Mouse (Mus musculus): ENCODE measurements at regions not wholly inside any gene's neighbourhood (a gene's known extent, or its start where the extent isn't known, plus 50 kb on each side); places are given as distances from the start of the nearest gene placed in this dataset.

GRCm38 (mm10) chr19:23044510-23045464 lies 96.2 kb upstream of the Klf9 start:
- no peaks in the 10 kb centered on the region for H3K4me1 ChIP-seq
- H3K36me3 ChIP-seq (replicated peaks) = no peaks in the 10 kb centered on the region
- H3K27ac ChIP-seq (replicated peaks) = no peak overlapping the region
- 73% methylated on average over 16 of the region's 16 CpGs for WGBS
- DNase-seq (ENCODE audit: low spot score) = no peak
- no peaks in the 10 kb centered on the region for H3K9me3 ChIP-seq
- no peak overlapping the region for H3K4me3 ChIP-seq
- no peaks in the 10 kb centered on the region for H3K27me3 ChIP-seq (replicated peaks; ENCODE audit: low read depth, poor library complexity, severe bottlenecking)

- H3K36me3 ChIP-seq (replicated peaks) = no peaks in the 10 kb centered on the region
- H3K4me1 ChIP-seq = peaks cover 3% of the 10 kb centered on the region; the same call in 1 of the 2 replicates
- no peak for DNase-seq (ENCODE audit: low spot score)
- H3K4me3 ChIP-seq = no peak overlapping the region
- no peaks in the 10 kb centered on the region for H3K9me3 ChIP-seq
- WGBS = 93% methylated on average over 4 of the region's 4 CpGs
- no peak overlapping the region for H3K27ac ChIP-seq (replicated peaks)
- no peaks in the 10 kb centered on the region for H3K27me3 ChIP-seq (replicated peaks; ENCODE audit: low read depth, poor library complexity, severe bottlenecking)
Observed at GRCm38 (mm10) chr19:23051456-23051855, 89.6 kb upstream of the Klf9 start.

- Histone ChIP-seq H3K36me3 (replicated peaks) (no peaks in the 10 kb centered on the region), H3K9me3 (no peaks in the 10 kb centered on the region), H3K4me1 (peaks cover 26% of the 10 kb centered on the region), H3K27me3 (replicated peaks; ENCODE audit: low read depth, poor library complexity, severe bottlenecking) (no peaks in the 10 kb centered on the region; the same call in 1 of the 2 replicates), H3K27ac (replicated peaks) (no peak overlapping the region), H3K4me3 (no peak overlapping the region)
- 79% methylated on average over 4 of the region's 4 CpGs for WGBS
- no peak for DNase-seq (ENCODE audit: low spot score)
Observed at GRCm38 (mm10) chr19:23054440-23054839, 86.6 kb upstream of the Klf9 start.

- DNase-seq (ENCODE audit: low spot score) = peak; percentile 9
- Histone ChIP-seq H3K4me1 (peaks cover 26% of the 10 kb centered on the region), H3K4me3 (peak overlapping the region; percentile 57), H3K36me3 (replicated peaks) (no peaks in the 10 kb centered on the region), H3K27ac (replicated peaks) (peak overlapping the region; percentile 87; the same call in 1 of the 2 replicates), H3K9me3 (no peaks in the 10 kb centered on the region), H3K27me3 (replicated peaks; ENCODE audit: low read depth, poor library complexity, severe bottlenecking) (no peaks in the 10 kb centered on the region; the same call in 1 of the 2 replicates)
- 64% methylated on average over 5 of the region's 5 CpGs for WGBS
Observed at GRCm38 (mm10) chr19:23055916-23056805, 84.9 kb upstream of the Klf9 start.

- Histone ChIP-seq H3K27me3 (replicated peaks; ENCODE audit: low read depth, poor library complexity, severe bottlenecking) (no peaks in the 10 kb centered on the region; the same call in 1 of the 2 replicates), H3K4me3 (peak overlapping the region; percentile 57), H3K9me3 (no peaks in the 10 kb centered on the region), H3K36me3 (replicated peaks) (no peaks in the 10 kb centered on the region), H3K4me1 (peaks cover 26% of the 10 kb centered on the region), H3K27ac (replicated peaks) (peak overlapping the region; percentile 87)
- peak; percentile 74 for DNase-seq (ENCODE audit: low spot score)
- 1% methylated on average over 32 of the region's 32 CpGs for WGBS
Observed at GRCm38 (mm10) chr19:23056851-23057707, 83.9 kb upstream of the Klf9 start.

GRCm38 (mm10) chr19:23057739-23058501 lies 83.1 kb upstream of the Klf9 start:
- DNase-seq (ENCODE audit: low spot score) = peak; percentile 55
- Histone ChIP-seq H3K27ac (replicated peaks) (peak overlapping the region; percentile 87), H3K27me3 (replicated peaks; ENCODE audit: low read depth, poor library complexity, severe bottlenecking) (no peaks in the 10 kb centered on the region; the same call in 1 of the 2 replicates), H3K4me1 (peaks cover 26% of the 10 kb centered on the region), H3K36me3 (replicated peaks) (no peaks in the 10 kb centered on the region), H3K9me3 (no peaks in the 10 kb centered on the region), H3K4me3 (peak overlapping the region; percentile 57)
- 10% methylated on average over 11 of the region's 11 CpGs for WGBS

- 44% methylated on average over 4 of the region's 4 CpGs for WGBS
- DNase-seq (ENCODE audit: low spot score) = peak; percentile 12
Observed at GRCm38 (mm10) chr19:23058502-23058900, 82.5 kb upstream of the Klf9 start.

GRCm38 (mm10) chr19:23061081-23061640 lies 79.9 kb upstream of the Klf9 start:
- Histone ChIP-seq H3K36me3 (replicated peaks) (no peaks in the 10 kb centered on the region), H3K27ac (replicated peaks) (no peak overlapping the region), H3K4me3 (no peak overlapping the region), H3K4me1 (peaks cover 26% of the 10 kb centered on the region), H3K27me3 (replicated peaks; ENCODE audit: low read depth, poor library complexity, severe bottlenecking) (no peaks in the 10 kb centered on the region; the same call in 1 of the 2 replicates), H3K9me3 (no peaks in the 10 kb centered on the region)
- WGBS = 90% methylated on average over 9 of the region's 9 CpGs
- DNase-seq (ENCODE audit: low spot score) = no peak

More at GRCm38 (mm10) chr19:23058502-23058900, 82.5 kb upstream of the Klf9 start:
- Histone ChIP-seq H3K36me3 (replicated peaks) (no peaks in the 10 kb centered on the region), H3K4me3 (no peak overlapping the region), H3K9me3 (no peaks in the 10 kb centered on the region), H3K4me1 (peaks cover 26% of the 10 kb centered on the region), H3K27me3 (replicated peaks; ENCODE audit: low read depth, poor library complexity, severe bottlenecking) (no peaks in the 10 kb centered on the region; the same call in 1 of the 2 replicates), H3K27ac (replicated peaks) (peak overlapping the region; percentile 87)

GRCm38 (mm10) chr19:23061906-23062305 lies 79.1 kb upstream of the Klf9 start:
- DNase-seq (ENCODE audit: low spot score) = no peak
- peaks cover 18% of the 10 kb centered on the region for H3K4me1 ChIP-seq
- H3K36me3 ChIP-seq (replicated peaks) = no peaks in the 10 kb centered on the region
- no peak overlapping the region for H3K4me3 ChIP-seq
- H3K27ac ChIP-seq (replicated peaks) = no peak overlapping the region
- 85% methylated on average over 2 of the region's 2 CpGs for WGBS
- H3K9me3 ChIP-seq = no peaks in the 10 kb centered on the region
- no peaks in the 10 kb centered on the region; the same call in 1 of the 2 replicates for H3K27me3 ChIP-seq (replicated peaks; ENCODE audit: low read depth, poor library complexity, severe bottlenecking)

GRCm38 (mm10) chr19:23062851-23063250 lies 78.2 kb upstream of the Klf9 start:
- no peaks in the 10 kb centered on the region for H3K9me3 ChIP-seq
- no peak overlapping the region for H3K27ac ChIP-seq (replicated peaks)
- H3K27me3 ChIP-seq (replicated peaks; ENCODE audit: low read depth, poor library complexity, severe bottlenecking) = no peaks in the 10 kb centered on the region; the same call in 1 of the 2 replicates
- H3K4me1 ChIP-seq = peaks cover 9% of the 10 kb centered on the region
- no peak for DNase-seq (ENCODE audit: low spot score)
- no peak overlapping the region for H3K4me3 ChIP-seq
- no peaks in the 10 kb centered on the region for H3K36me3 ChIP-seq (replicated peaks)
- 91% methylated on average over 5 of the region's 5 CpGs for WGBS

GRCm38 (mm10) chr19:23065548-23065947 lies 75.5 kb upstream of the Klf9 start:
- no peaks in the 10 kb centered on the region for H3K36me3 ChIP-seq (replicated peaks)
- no peak overlapping the region for H3K4me3 ChIP-seq
- DNase-seq (ENCODE audit: low spot score) = no peak
- 76% methylated on average over 5 of the region's 5 CpGs for WGBS
- no peaks in the 10 kb centered on the region for H3K27me3 ChIP-seq (replicated peaks; ENCODE audit: low read depth, poor library complexity, severe bottlenecking)
- no peak overlapping the region for H3K27ac ChIP-seq (replicated peaks)
- H3K4me1 ChIP-seq = no peaks in the 10 kb centered on the region
- H3K9me3 ChIP-seq = no peaks in the 10 kb centered on the region

All from embryonic facial prominence, embryonic 10.5 days (tissue).